In the genomic region with DNA sequence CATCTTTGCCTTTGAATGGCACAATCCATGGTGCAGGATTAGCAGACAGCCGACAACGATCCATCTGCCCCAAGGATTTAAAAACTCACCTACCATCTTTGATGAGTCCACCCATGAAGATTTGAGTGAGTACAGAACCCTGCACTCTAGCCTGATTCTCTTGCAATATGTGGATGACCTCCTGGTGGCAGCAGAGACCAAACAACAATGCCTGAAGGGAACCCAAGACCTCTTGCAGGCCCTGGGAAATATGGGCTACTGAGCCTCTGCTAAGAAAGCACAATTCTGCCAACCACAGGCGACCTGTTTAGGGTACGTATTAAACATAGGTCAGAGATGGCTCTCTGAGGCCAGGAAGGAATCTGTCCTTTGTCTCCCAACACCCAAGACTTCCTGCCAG, we compare ENCODE assay signal across 9 mouse cellular contexts. TPM values are rescaled to one million over a fixed set of nuclear protein-coding genes. Genes with fewer than 3 reads are reported as not detected.
A peak's percentile ranks its signal among the peaks of the same experiment; 100 is the strongest.
DNase-seq lines count a peak whose midpoint lies in the region; ATAC-seq and TF ChIP-seq lines count a peak whose summit lies in the region.
"Had no signal": no experiment of that assay in that cellular context is flagged by ENCODE, and none has a peak within 500 bp of the region (broad histone marks: within the 10 kb centered on the region; RNA-seq: fewer than 3 reads in every experiment).

No protein-coding gene starts in this region.

- peak; percentile 86 for DNase-seq in brain, embryonic 14.5 days (ENCODE audit: low read depth)
- peak; percentile 69 for DNase-seq in forebrain, embryonic 10.5 days (ENCODE audit: extremely low spot score, low spot score)
- peak; percentile 23 for DNase-seq in heart, postnatal 25 days (ENCODE audit: low spot score)
- DNase-seq in layer of hippocampus, adult 11-12 months (ENCODE audit: low spot score), result peak; percentile 91
- peak; percentile 76 for DNase-seq in ovary, postnatal 36 days (ENCODE audit: low spot score)
- DNase-seq in thymus, postnatal 25 days, result peak; percentile 88

- peak; percentile 65 for TF ChIP-seq CTCF in ES-Bruce4 (IDR thresholded peaks at IDR 0.05; ENCODE audit: low read depth, low read length)
- peak; percentile 80 for TF ChIP-seq CTCF in brain, embryonic 14.5 days (IDR thresholded peaks at IDR 0.05; ENCODE audit: borderline replicate concordance, extremely low read depth, insufficient read depth, insufficient read length)

- H3K9ac ChIP-seq in ES-Bruce4 (ENCODE audit: low read depth, poor library complexity, severe bottlenecking), result no peak overlapping the region
- H3K9ac ChIP-seq in lung, embryonic 16.5 days (ENCODE audit: low read length), result no peak overlapping the region
- H3K9ac ChIP-seq: heart, embryonic 13.5 days had no signal

- H3K9me3 ChIP-seq in ES-Bruce4 (replicated peaks; ENCODE audit: control insufficient read depth, insufficient read depth, low read length, poor library complexity, severe bottlenecking), result peaks cover 8% of the 10 kb centered on the region
- peaks cover 4% of the 10 kb centered on the region; the same call in 1 of the 2 replicates for H3K9me3 ChIP-seq in forebrain, embryonic 10.5 days
- no peaks in the 10 kb centered on the region for H3K9me3 ChIP-seq in lung, embryonic 16.5 days (ENCODE audit: control insufficient read depth, low read length)
- H3K9me3 ChIP-seq: heart, embryonic 13.5 days had no signal

- intact Hi-C loops in heart, postnatal 25 days (cut with DNase I), result loop anchor here (1.0 to 10.0 kb wide), 4 partner anchors 77 to 337 kb away; no protein-coding TSS in a partner anchor

- H3K27me3 ChIP-seq in ES-Bruce4 (ENCODE audit: control insufficient read depth, insufficient read depth, low read length, poor library complexity, severe bottlenecking), result no peaks in the 10 kb centered on the region
- no peaks in the 10 kb centered on the region for H3K27me3 ChIP-seq in forebrain, embryonic 10.5 days (ENCODE audit: poor library complexity, severe bottlenecking)
- H3K27me3 ChIP-seq in lung, embryonic 16.5 days (ENCODE audit: control insufficient read depth, insufficient read depth, low read depth, low read length), result no peaks in the 10 kb centered on the region

- 35% methylated on average over 4 of the region's 4 CpGs for WGBS in forebrain, embryonic 10.5 days
- WGBS in lung, embryonic 16.5 days, result 17% methylated on average over 4 of the region's 4 CpGs

- peak; percentile 72; the same call in 1 of the 2 replicates for ATAC-seq in lung, embryonic 16.5 days (ENCODE audit: low read depth)

- no peak overlapping the region for H3K27ac ChIP-seq in ES-Bruce4 (ENCODE audit: insufficient read depth, low read length)
- no peak overlapping the region for H3K27ac ChIP-seq in forebrain, embryonic 10.5 days
- no peak overlapping the region for H3K27ac ChIP-seq in lung, embryonic 16.5 days (ENCODE audit: low read length)
- H3K27ac ChIP-seq: heart, embryonic 13.5 days had no signal

- H3K36me3 ChIP-seq in ES-Bruce4 (ENCODE audit: control insufficient read depth, insufficient read depth, low read length, poor library complexity, severe bottlenecking), result no peaks in the 10 kb centered on the region
- H3K36me3 ChIP-seq in forebrain, embryonic 10.5 days (replicated peaks), result no peaks in the 10 kb centered on the region
- H3K36me3 ChIP-seq in lung, embryonic 16.5 days (ENCODE audit: control insufficient read depth, insufficient read depth, low read length), result no peaks in the 10 kb centered on the region
- H3K36me3 ChIP-seq: heart, embryonic 13.5 days had no signal

- no peak for TF ChIP-seq POLR2A in ES-Bruce4 (IDR thresholded peaks at IDR 0.05; ENCODE audit: insufficient read depth, low read length)
- TF ChIP-seq POLR2A in brain, embryonic 14.5 days (IDR thresholded peaks at IDR 0.05; ENCODE audit: borderline replicate concordance, extremely low read depth, insufficient read depth, insufficient read length, poor library complexity, severe bottlenecking), result no peak

- H3K4me2 ChIP-seq in lung, embryonic 16.5 days (ENCODE audit: low read depth, low read length), result no peak overlapping the region
- H3K4me2 ChIP-seq: heart, embryonic 13.5 days had no signal

- TF ChIP-seq EP300 in ES-Bruce4 (IDR thresholded peaks at IDR 0.05; ENCODE audit: insufficient read depth, low read depth, low read length), result no peak

- H3K4me1 ChIP-seq in ES-Bruce4 (ENCODE audit: control insufficient read depth, insufficient read depth, low read length), result no peaks in the 10 kb centered on the region
- H3K4me1 ChIP-seq in forebrain, embryonic 10.5 days, result no peaks in the 10 kb centered on the region
- H3K4me1 ChIP-seq in lung, embryonic 16.5 days (replicated peaks; ENCODE audit: control insufficient read depth, insufficient read depth, low read length), result no peaks in the 10 kb centered on the region
- H3K4me1 ChIP-seq: heart, embryonic 13.5 days had no signal

- H3K4me3 ChIP-seq in ES-Bruce4 (ENCODE audit: low read depth, low read length), result no peak overlapping the region
- no peak overlapping the region for H3K4me3 ChIP-seq in forebrain, embryonic 10.5 days
- no peak overlapping the region for H3K4me3 ChIP-seq in lung, embryonic 16.5 days (ENCODE audit: low read length)
- H3K4me3 ChIP-seq: heart, embryonic 13.5 days had no signal

RNA-seq across cellular contexts. Expression of a gene that starts 11.1 kb away (rescaled TPM):
- polyA plus RNA-seq in ES-Bruce4 (2011; ENCODE audit: insufficient read depth, insufficient read length, low read depth, missing spikeins), result 77.3 and 81.1 TPM in 2 replicates
- 57.8 and 58.5 TPM in 2 replicates for polyA plus RNA-seq in brain, embryonic 14.5 days (2012; rRNA removed)
- 26.1 and 27.0 TPM in 2 replicates for polyA plus RNA-seq in forebrain, embryonic 10.5 days (2016; fragmentation: Nextera tagmentation; extraction: Ambion mirVana)
- 10 to 100 TPM; 30.0 to 33.6 TPM for total RNA-seq in heart, postnatal 25 days (2021)
- 39.0 and 40.0 TPM in 2 replicates for polyA plus RNA-seq in lung, embryonic 16.5 days (2015; fragmentation: Nextera tagmentation; extraction: Ambion mirVana)

RNA-seq across cellular contexts. Expression of a gene that starts 50.0 kb away (rescaled TPM):
- 1.5 and 1.9 TPM in 2 replicates for polyA plus RNA-seq in ES-Bruce4 (2011; ENCODE audit: insufficient read depth, insufficient read length, low read depth, missing spikeins)
- 162 and 203 TPM in 2 replicates for polyA plus RNA-seq in brain, embryonic 14.5 days (2012; rRNA removed)
- polyA plus RNA-seq in forebrain, embryonic 10.5 days (2016; fragmentation: Nextera tagmentation; extraction: Ambion mirVana), result 34.7 and 39.7 TPM in 2 replicates
- total RNA-seq in heart, postnatal 25 days (2021), result 10 to 100 TPM; 69.0 to 69.3 TPM
- 21.1 and 22.2 TPM in 2 replicates for polyA plus RNA-seq in lung, embryonic 16.5 days (2015; fragmentation: Nextera tagmentation; extraction: Ambion mirVana)

RNA-seq across cellular contexts. Expression of a gene that starts 56.3 kb away (rescaled TPM):
- 10.3 and 11.3 TPM in 2 replicates for polyA plus RNA-seq in ES-Bruce4 (2011; ENCODE audit: insufficient read depth, insufficient read length, low read depth, missing spikeins)
- polyA plus RNA-seq in brain, embryonic 14.5 days (2012; rRNA removed), result 10.8 and 11.9 TPM in 2 replicates
- 22.5 and 24.5 TPM in 2 replicates for polyA plus RNA-seq in forebrain, embryonic 10.5 days (2016; fragmentation: Nextera tagmentation; extraction: Ambion mirVana)
- under 1 TPM; 0.44 to 0.59 TPM for total RNA-seq in heart, postnatal 25 days (2021)
- 30.5 and 31.5 TPM in 2 replicates for polyA plus RNA-seq in lung, embryonic 16.5 days (2015; fragmentation: Nextera tagmentation; extraction: Ambion mirVana)

Comparison
In these comparisons a context has a peak if more than half of its experiments do, and no peak if none do; other contexts are left out.
1. DNase-seq: peak in every context shown above with its lines; median percentile 91 in layer of hippocampus, adult 11-12 months; 88 in thymus, postnatal 25 days; 86 in brain, embryonic 14.5 days; 76 in ovary, postnatal 36 days; 69 in forebrain, embryonic 10.5 days; 23 in heart, postnatal 25 days.